Mouse (Mus musculus) limb, embryonic 12.5 days (tissue): Measurements from ENCODE around the gene Abcb4. TPM values are rescaled to one million over a fixed set of nuclear protein-coding genes. Genes with fewer than 3 reads are reported as not detected.
"Not testable (repeated sequence)": the region's sequence is repeated elsewhere in the genome, so short reads cannot be mapped to it uniquely, and the experiment has no call there.

Experiments
- ATAC-seq: fragments of 200-750 bp; cut with Nextera tagmentation; 2 replicates; pipeline ENCODE4 v1.8.0; 2017; ENCODE audit warnings: low read depth, moderate TSS enrichment; ENCODE audit not compliant: insufficient number of reproducible peaks, insufficient read depth, low FRiP score, low TSS enrichment
- H3K27ac ChIP-seq: fragments of 300-500 bp; sonication (generic); 2 replicates; pipeline ENCODE4 v1.5.1; 2016; ENCODE audit warnings: mild to moderate bottlenecking, moderate library complexity
- H3K27me3 ChIP-seq: fragments of 300-500 bp; sonication (generic); 2 replicates; pipeline ENCODE4 v1.6.1; 2016; ENCODE audit warnings: mild to moderate bottlenecking, moderate library complexity
- H3K36me3 ChIP-seq: fragments of 300-500 bp; sonication (generic); 2 replicates; pipeline ENCODE4 v1.6.1; 2016; ENCODE audit warnings: mild to moderate bottlenecking, moderate library complexity
- H3K4me1 ChIP-seq: fragments of 300-500 bp; sonication (generic); replicated peaks from 2 replicates; pipeline ENCODE4 v1.6.1; 2016
- H3K4me2 ChIP-seq: fragments of 300-500 bp; sonication (generic); 2 replicates; pipeline ENCODE4 v1.6.1; 2016; ENCODE audit warnings: mild to moderate bottlenecking, moderate library complexity
- H3K4me3 ChIP-seq: fragments of 300-500 bp; sonication (generic); replicated peaks from 2 replicates; pipeline ENCODE4 v1.5.1; 2016; ENCODE audit warnings: mild to moderate bottlenecking
- H3K9ac ChIP-seq: fragments of 300-500 bp; sonication (generic); replicated peaks from 2 replicates; pipeline ENCODE4 v1.6.1; 2016; ENCODE audit warnings: mild to moderate bottlenecking, moderate library complexity
- H3K9me3 ChIP-seq: fragments of 300-500 bp; sonication (generic); 2 replicates; pipeline ENCODE4 v1.6.1; 2016; ENCODE audit warnings: mild to moderate bottlenecking, moderate library complexity
- WGBS: fragments of 180-500 bp; shearing (Covaris S2); methylation state at CpG from one replicate; pipeline ENCODE4 v1.1.7; 2016; 5-methylcytosine and 5-hydroxymethylcytosine counted together
- polyA plus RNA-seq: library from polyadenylated mRNA; unstranded; fragments of >200 nt; fragmentation: Nextera tagmentation; extraction: Ambion mirVana; gene quantifications from 2 replicates; pipeline ENCODE4 v1.2.1, GENCODE M21; 2016

Abcb4 gene
- polyA plus RNA-seq, 1 experiment from 2014 or later: 0.83 TPM

- H3K27ac ChIP-seq, H3K36me3 ChIP-seq, H3K9me3 ChIP-seq, ATAC-seq, H3K4me1 ChIP-seq, H3K27me3 ChIP-seq, H3K4me3 ChIP-seq, H3K4me2 ChIP-seq, H3K9ac ChIP-seq: not testable (repeated sequence)
- 59% methylated on average over 3 of the region's 3 CpGs for WGBS
Measured at GRCm38 (mm10) chr5:9006585-9006984, 113.1 kb downstream of the Abcb4 start.

Other genes with a start within 250 kb of the Abcb4 start
- 0.49 and 0.52 TPM in 2 replicates for gene Abcb1a, start 233.6 kb upstream of the Abcb4 start, polyA plus RNA-seq
- 1.8 and 3.0 TPM in 2 replicates for gene Abcb1b, start 95.6 kb upstream of the Abcb4 start, polyA plus RNA-seq
- gene Crot, start 103.6 kb downstream of the Abcb4 start, polyA plus RNA-seq: 48.4 and 49.9 TPM in 2 replicates
- gene Tmem243, start 207.0 kb downstream of the Abcb4 start, polyA plus RNA-seq: 28.1 and 30.4 TPM in 2 replicates